Mouse (Mus musculus) telencephalon, adult 2 months (tissue): ENCODE data around the gene Mrpl11.
A peak's percentile ranks its signal among the peaks of the same experiment; 100 is the strongest.
"Not testable (repeated sequence)": the region's sequence is repeated elsewhere in the genome, so short reads cannot be mapped to it uniquely, and the experiment has no call there.

Source experiments
- DNase-seq: peaks from one replicate; pipeline ENCODE4 v3.0.0-alpha.2; 2011; ENCODE audit warnings: low read depth, low spot score

The Mrpl11 gene

GRCm38 (mm10) chr19:4992904-4993303 lies 31.0 kb downstream of the Mrpl11 start:
- DNase-seq: peak; percentile 95

DNA sequence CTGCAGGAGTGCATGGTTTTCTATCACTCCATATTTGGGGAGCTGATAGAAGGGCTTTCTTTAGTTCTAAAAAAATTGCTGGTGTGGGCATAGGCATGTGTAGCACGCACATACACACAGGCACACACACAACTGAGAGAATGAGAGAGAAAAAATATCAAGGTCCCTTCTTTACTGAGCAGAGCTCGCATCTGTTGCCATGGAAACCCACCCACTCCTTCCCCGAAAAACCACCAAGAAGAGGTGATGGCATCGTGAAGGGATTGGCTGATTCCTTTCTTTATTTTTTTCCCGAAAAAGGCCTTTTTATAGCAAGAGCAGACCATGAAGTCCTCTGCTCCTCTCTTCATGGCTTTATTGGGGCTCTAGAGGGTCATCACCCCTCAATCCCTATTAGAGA lies 32.1 kb downstream of the Mrpl11 start:
- peak; percentile 97 for DNase-seq

DNA sequence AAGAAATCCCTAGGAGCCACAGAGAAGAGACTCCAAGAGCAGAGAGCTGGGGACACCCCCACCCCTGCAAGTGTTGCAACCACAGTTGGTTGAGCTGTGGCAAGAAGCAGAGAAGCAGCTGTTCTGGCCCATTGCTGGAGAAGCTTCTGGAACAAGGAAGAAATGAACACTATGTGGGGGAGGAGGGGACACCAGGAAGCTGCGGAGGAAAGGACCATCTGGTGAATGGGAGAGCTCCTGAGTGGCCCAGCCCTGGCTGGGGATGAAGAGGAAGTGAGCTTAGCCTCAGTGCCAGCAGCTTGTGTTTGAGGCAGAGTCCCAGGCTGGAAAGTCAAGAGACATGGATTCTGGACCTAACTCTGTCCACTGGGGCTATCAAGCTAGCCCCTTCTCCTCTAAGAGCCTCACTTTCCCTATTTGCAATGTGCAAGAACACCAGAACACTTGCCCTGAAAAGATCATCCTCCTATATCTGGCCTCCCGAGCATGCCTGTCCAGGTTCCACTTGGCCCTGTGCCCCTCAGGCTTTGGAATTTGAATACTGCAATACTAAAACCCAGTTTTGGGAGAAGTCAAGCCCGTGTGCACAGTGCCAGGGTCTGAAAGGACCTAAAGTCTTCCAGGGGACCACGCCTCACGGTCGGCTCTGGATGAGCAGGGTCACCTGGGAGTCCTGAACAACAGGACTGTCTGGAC lies 37.6 kb downstream of the Mrpl11 start:
- peak; percentile 79 for DNase-seq

DNA sequence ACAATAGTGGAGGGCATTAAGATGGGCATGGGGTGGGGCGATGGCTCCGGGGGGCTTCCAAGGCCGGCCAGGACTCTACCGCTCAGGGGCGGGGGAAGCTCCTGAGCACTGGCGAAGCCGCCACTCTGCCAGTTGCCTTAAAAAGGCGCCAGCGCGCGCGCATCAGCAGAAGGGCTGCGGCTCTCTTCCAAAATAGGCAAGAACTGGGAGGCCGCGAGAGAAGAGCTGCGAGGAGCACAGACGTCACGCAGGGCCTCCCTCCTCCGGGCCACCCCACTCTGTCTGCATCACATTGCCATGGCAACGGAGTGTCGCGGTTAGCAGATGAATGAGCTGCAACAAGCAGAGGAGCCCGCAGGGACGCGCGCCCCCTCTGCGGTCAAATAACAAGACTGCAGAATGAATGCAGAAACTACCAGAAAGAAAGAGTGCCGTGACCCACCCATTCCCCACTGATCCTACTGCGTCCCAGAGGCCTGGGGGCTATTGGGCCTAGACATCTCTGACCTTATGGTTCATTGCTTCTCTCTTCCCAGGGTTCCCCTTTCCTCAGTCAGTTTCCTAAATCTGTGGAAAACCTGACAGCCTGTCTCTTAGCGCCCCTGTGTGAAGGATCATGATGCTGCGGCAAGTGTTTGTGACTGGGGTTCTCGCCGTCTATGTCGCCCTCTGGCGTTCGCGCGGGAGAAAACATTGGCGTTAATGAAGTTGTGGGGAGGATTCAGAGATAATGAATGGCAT lies 39.9 kb downstream of the Mrpl11 start:
- peak; percentile 98 for DNase-seq

GRCm38 (mm10) chr19:5003644-5004043 lies 41.7 kb downstream of the Mrpl11 start:
- not testable (repeated sequence) for DNase-seq

DNA sequence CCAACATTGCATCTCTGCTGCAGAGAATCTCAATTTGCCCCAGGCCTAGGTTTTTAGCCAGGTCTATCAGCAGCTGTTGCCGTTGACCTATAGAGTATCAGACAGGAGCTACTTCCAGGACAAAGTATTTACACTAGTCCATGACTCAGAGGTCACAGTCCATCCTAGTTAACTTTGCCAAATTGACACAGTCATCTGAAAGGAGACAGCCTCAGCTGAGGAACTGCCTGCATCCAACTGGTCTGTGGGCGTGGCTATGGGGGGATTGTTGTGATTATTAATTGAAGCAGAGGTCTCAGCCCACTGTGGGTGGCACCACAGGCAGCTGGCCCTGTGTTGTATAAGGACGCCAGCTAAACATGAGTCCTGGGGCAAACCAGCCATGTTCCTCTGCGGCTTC lies 43.0 kb downstream of the Mrpl11 start:
- no peak for DNase-seq

DNA sequence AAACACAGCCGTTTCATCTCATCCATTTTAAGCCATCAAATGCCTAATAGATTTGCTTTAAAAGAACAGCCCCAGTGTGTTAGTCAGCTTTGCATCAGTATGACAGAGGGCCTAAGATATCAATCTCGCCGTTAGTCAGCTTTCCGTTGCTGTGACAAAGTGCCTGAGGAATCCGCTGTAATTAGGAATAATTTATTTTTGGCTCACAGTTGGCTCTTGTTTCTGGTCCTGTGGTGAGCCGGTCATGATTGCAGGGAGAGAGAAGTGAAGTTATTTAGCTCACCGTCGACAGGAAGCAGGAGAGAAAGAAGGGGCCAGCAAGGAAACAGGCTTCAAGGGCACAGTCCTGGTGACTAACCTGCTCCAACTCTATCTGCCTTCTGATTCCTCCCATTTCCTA lies 51.2 kb downstream of the Mrpl11 start:
- DNase-seq: no peak

DNA sequence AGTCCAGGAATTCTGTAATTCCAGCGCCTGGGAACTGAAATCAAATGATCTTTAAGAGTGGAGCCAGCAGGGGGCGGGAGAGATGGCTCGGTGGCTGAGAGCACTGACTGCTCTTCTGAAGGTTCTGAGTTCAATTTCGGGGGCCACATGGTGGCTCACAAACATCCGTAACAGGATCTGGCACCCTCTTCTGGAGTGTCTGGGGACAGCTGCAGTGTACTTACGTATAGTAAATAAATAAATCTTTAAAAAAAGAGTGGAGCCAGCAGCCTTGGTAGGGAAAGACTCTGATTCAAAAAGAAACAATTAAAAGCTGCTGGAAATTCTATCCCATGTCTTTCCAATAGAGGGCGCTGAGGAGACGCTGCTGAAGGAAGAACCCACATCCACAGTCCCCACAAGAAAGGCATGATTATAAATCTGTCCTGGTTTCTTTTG lies 53.0 kb downstream of the Mrpl11 start:
- DNase-seq: no peak

DNA sequence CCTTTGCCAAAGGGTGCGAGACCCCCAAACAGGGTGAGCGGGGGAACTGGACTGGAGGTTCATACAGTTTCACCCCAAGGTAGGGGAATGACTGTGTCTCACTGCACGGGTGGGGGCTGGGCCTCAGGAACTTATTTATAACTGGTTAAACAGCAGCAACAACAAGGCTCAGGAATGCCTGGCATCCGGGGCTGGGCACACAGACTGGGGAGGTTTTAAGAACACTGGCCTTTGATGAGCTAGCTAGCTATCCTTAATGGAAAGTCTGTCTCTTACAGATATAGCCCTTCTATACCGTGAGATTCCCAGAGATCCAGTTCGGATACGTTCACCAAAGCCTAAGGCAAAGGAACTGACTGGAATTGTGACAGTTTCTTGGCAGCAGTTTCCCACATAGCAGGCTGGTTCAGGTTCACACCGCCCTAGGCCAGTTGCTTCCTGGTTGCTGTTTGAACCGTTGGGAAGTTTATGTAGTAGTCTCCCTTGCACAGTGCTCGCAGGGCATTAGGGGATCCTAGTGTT lies 54.3 kb downstream of the Mrpl11 start:
- DNase-seq: no peak
